Mouse (Mus musculus): ENCODE results near the gene Chd5. TPM values are rescaled to one million over a fixed set of nuclear protein-coding genes. Genes with fewer than 3 reads are reported as not detected.

The Chd5 gene
- polyA plus RNA-seq, 1 experiment from 2014 or later = 26.0 TPM

DNA sequence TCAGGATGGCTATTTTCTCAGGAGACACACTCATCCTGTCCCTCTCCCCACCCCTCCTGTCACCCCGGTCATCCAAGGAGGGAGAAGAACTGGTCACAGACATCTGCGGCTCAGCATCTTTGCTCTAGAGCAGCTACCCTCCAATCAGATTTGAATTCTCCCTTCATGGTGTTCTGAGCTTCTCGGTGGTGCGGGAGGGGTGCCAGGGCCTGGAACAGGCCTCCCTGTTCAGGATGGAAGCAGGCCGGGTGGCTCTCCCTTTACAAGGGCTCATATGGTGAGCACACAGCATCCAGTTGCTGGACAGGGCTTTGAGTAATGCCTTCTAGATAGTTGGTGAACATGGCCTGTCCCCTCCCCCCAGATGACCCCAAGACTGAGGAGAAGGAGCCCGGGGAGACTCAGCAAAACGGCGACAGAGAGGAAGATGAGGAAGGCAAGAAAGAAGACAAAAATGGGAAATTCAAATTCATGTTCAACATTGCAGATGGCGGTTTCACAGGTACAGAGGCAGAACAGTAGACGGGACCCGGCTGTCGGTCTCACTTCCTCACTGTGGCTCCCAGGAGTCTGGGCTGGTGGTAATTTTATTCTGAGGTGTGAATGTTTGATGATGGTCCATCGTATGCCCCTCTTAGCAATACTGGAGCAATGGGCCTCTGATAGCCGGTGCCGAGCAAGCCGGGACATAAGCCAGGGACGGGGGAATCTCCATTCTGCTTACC, 44.2 kb downstream of the Chd5 start:
- Histone ChIP-seq H3K27me3 (no peaks in the 10 kb centered on the region), H3K4me2 (no peak overlapping the region), H3K27ac (replicated peaks) (no peak overlapping the region), H3K36me3 (peaks cover 73% of the 10 kb centered on the region), H3K9ac (no peak overlapping the region; the same call in 1 of the 2 replicates), H3K4me1 (replicated peaks) (no peaks in the 10 kb centered on the region), H3K9me3 (no peaks in the 10 kb centered on the region), H3K4me3 (no peak overlapping the region)
- 92% methylated on average over 17 of the region's 17 CpGs for WGBS
- ATAC-seq (ENCODE audit: low read depth) = no peak

DNA sequence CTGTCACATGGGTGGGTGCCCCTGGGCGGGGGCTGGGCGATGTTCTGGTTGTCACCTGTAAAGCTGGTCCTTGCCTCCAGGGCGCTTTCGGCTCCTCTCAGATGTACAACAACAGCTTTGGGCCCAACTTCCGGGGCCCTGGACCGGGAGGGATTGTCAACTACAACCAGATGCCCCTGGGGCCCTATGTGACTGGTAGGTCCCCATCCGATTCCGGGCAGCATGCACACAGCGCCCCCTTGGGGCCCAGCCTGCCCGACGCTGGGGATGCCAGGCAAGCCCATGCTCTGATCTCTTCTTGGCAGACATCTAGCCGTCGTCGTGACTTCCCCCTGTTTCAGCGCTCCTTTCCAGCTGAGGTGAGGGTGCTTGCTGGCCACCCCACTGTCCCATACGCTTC, 47.2 kb downstream of the Chd5 start:
- no peak for ATAC-seq (ENCODE audit: low read depth)
- Histone ChIP-seq H3K9ac (no peak overlapping the region), H3K9me3 (no peaks in the 10 kb centered on the region), H3K4me3 (no peak overlapping the region), H3K27me3 (no peaks in the 10 kb centered on the region), H3K36me3 (peaks cover 53% of the 10 kb centered on the region), H3K27ac (replicated peaks) (no peak overlapping the region), H3K4me2 (no peak overlapping the region), H3K4me1 (replicated peaks) (no peaks in the 10 kb centered on the region)
- 67% methylated on average over 16 of the region's 16 CpGs for WGBS

DNA sequence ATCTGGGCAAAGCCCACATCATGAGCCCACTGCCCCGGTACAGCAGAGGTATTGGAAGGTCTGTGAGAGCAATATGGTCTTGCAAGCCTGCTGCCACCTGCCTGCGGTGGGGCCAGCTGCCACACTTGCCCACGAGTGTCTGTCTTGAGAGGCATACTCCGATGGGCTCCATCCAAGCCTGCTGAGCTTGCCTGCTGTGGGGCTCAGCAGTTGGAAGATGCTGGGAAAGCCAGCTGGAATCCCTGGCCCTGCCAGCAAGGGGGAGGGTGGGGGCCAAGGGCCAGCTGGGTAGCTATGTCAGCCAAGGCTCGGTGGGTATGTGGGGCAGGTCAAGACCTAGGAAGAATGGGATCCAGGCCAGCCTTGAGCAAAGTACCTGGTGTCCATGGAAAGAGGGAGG, 53.7 kb downstream of the Chd5 start:
- peaks cover 10% of the 10 kb centered on the region for H3K36me3 ChIP-seq
- no peaks in the 10 kb centered on the region for H3K9me3 ChIP-seq
- ATAC-seq (ENCODE audit: low read depth) = no peak
- H3K27ac ChIP-seq (replicated peaks) = no peak overlapping the region
- H3K4me1 ChIP-seq (replicated peaks) = no peaks in the 10 kb centered on the region
- H3K4me3 ChIP-seq = no peak overlapping the region
- no peak overlapping the region for H3K9ac ChIP-seq
- 74% methylated on average over 5 of the region's 5 CpGs for WGBS
- no peaks in the 10 kb centered on the region for H3K27me3 ChIP-seq
- no peak overlapping the region for H3K4me2 ChIP-seq

DNA sequence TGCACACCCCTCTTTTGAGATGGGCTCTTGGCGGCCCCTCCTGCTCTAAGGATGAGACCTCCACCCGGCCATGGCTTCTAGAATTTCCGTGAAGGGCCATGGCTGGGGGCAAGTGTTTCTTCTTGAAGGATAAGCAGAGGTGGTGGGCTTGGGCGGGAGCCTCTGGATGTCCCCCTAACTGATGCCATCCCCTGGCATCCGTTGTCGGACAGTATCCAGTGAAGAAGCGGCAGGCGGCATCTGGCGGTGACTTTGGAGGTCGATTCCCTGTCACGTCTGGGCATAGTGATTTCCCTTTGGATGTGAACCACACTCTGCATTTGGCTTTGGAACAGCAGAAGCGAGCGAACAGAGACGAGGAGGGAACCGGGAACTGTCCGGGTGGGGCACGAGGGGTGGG, 54.2 kb downstream of the Chd5 start:
- no peaks in the 10 kb centered on the region for H3K9me3 ChIP-seq
- ATAC-seq (ENCODE audit: low read depth) = no peak
- H3K4me3 ChIP-seq = no peak overlapping the region
- no peak overlapping the region for H3K4me2 ChIP-seq
- H3K9ac ChIP-seq = no peak overlapping the region
- no peaks in the 10 kb centered on the region for H3K4me1 ChIP-seq (replicated peaks)
- 88% methylated on average over 17 of the region's 17 CpGs for WGBS
- no peak overlapping the region for H3K27ac ChIP-seq (replicated peaks)
- no peaks in the 10 kb centered on the region for H3K27me3 ChIP-seq
- H3K36me3 ChIP-seq = peaks cover 5% of the 10 kb centered on the region; the same call in 1 of the 2 replicates

DNA sequence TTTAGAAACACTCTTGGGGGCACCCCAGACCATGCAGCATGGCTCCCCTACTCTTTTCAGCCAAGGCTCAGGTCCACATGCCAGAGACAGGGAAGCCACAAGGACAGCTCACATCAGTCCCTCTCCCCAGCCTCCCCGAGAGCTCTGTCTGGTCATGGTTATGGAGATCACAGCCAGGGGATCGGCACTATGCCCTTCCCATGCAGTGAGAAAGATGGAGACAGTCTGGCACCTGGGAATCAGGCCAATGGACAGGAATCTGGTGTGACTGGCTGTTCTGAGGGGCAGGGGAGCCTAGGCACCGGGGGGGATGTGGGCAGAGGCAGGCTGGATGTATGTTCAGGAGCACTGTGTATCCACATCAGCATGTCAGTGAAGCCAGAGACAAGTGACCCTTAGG, 60.5 kb downstream of the Chd5 start:
- Histone ChIP-seq H3K36me3 (no peaks in the 10 kb centered on the region), H3K4me2 (no peak overlapping the region), H3K4me1 (replicated peaks) (peaks cover 14% of the 10 kb centered on the region), H3K27me3 (no peaks in the 10 kb centered on the region), H3K9ac (no peak overlapping the region), H3K27ac (replicated peaks) (no peak overlapping the region), H3K9me3 (no peaks in the 10 kb centered on the region), H3K4me3 (no peak overlapping the region)
- 74% methylated on average over 3 of the region's 3 CpGs for WGBS
- no peak for ATAC-seq (ENCODE audit: low read depth)

DNA sequence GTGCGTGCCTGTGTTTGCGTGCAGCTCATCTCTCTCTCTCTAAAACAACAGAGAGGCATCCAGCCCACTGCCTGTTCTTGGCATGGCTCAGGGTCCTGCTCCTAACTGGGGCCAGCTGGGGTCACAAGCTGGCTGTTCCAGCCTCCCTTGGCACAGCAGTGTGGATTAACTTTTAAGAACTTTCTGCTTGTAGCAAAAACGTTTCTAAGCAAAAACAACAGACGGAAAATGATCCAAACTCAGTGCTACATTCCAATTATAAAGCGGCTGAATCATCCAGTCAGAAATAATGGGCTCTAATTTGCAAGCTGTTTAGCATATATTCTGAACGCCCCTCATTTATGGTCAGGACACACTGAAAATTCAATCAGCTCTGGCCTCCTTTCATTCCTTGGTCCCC, 66.7 kb downstream of the Chd5 start:
- 62% methylated on average over 6 of the region's 6 CpGs for WGBS
- ATAC-seq (ENCODE audit: low read depth) = no peak

DNA sequence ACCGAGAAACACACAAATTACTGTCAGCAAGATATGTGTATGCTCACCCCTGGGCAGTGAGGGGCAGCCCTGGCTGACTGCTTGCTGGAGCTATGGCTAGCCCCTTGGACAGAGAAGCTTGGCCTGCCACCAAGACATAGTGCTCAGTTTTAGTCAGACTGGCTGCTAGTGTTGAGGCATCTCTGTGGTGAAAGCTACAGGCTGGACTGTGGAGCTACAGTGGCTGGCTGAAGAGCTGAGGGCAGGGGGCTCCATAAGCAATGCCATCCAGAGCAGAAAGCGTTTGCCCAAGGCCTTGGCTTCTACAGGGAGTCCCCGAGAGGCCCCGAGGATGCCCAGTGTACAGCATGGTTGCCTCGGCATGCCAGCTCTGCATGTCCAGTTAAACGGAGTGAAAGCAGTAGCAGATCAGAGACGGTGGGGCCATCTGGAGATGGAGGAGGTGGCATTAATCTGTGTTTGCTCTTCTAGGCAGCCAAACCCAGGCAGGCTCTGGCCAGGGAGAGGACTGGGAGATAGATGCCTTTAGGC, 67.3 kb downstream of the Chd5 start:
- Histone ChIP-seq H3K4me3 (no peak overlapping the region), H3K9me3 (no peaks in the 10 kb centered on the region), H3K4me2 (no peak overlapping the region), H3K4me1 (replicated peaks) (peaks cover 29% of the 10 kb centered on the region), H3K27ac (replicated peaks) (peak overlapping the region; percentile 73), H3K36me3 (no peaks in the 10 kb centered on the region), H3K27me3 (no peaks in the 10 kb centered on the region), H3K9ac (peak overlapping the region; percentile 49; the same call in 1 of the 2 replicates)
- no peak for ATAC-seq (ENCODE audit: low read depth)
- WGBS = 72% methylated on average over 7 of the region's 7 CpGs

More for the DNA sequence above, 66.7 kb downstream of the Chd5 start:
- H3K4me1 ChIP-seq (replicated peaks) = peaks cover 32% of the 10 kb centered on the region
- no peak overlapping the region for H3K4me2 ChIP-seq
- no peaks in the 10 kb centered on the region for H3K27me3 ChIP-seq
- H3K36me3 ChIP-seq = no peaks in the 10 kb centered on the region
- H3K4me3 ChIP-seq = no peak overlapping the region
- peak overlapping the region; percentile 74 for H3K27ac ChIP-seq (replicated peaks)
- no peaks in the 10 kb centered on the region for H3K9me3 ChIP-seq
- H3K9ac ChIP-seq = peak overlapping the region; percentile 49; the same call in 1 of the 2 replicates

DNA sequence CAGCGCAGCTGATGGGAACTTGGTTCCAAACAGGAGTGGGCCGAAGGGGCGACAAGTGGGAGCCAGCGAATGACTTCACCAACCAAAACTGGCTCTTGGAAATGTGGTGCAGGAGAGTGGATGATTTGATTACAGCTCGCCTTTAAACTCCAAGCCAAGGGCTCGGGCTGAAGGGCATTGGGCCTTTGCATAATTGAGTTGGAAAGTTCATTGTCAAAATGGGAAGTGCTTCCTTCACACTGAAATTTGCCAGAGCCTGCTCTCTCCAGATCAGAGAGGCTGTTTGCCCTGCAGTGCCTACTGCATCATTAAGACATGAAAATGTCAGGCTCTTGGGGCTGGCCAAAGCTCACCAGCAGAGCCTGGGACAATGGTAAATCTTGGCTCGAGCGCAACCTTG, 68.1 kb downstream of the Chd5 start:
- 85% methylated on average over 8 of the region's 8 CpGs for WGBS
- no peak overlapping the region for H3K9ac ChIP-seq
- peaks cover 29% of the 10 kb centered on the region for H3K4me1 ChIP-seq (replicated peaks)
- H3K36me3 ChIP-seq = no peaks in the 10 kb centered on the region
- no peak overlapping the region for H3K4me3 ChIP-seq
- H3K9me3 ChIP-seq = no peaks in the 10 kb centered on the region
- H3K4me2 ChIP-seq = no peak overlapping the region
- H3K27me3 ChIP-seq = no peaks in the 10 kb centered on the region
- H3K27ac ChIP-seq (replicated peaks) = peak overlapping the region; percentile 73; the same call in 1 of the 2 replicates
- no peak for ATAC-seq (ENCODE audit: low read depth)

DNA sequence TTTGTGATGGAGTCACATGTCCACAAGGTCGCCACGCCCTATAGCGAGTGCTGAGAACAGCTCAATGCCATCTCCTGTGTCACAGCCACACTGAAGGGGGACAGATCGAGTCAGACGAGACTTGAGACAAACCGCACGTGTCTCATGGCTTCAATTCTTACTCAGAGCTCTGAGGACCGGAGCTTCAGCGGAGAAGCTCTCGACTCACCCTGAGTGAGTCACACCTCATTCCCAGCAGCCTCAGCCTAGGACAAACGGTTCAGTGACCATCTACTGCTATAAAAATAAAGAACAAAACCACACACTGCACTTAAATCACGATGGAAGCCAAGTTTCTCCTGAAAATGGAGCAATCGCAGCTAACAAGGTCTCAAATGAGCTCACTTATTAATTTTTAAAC, 72.5 kb downstream of the Chd5 start:
- Histone ChIP-seq H3K4me3 (no peak overlapping the region), H3K27me3 (no peaks in the 10 kb centered on the region), H3K9me3 (no peaks in the 10 kb centered on the region), H3K27ac (replicated peaks) (0 out of 2 replicates have a peak overlapping the region, but pooled peaks have one; percentile 5), H3K36me3 (no peaks in the 10 kb centered on the region), H3K9ac (no peak overlapping the region), H3K4me1 (replicated peaks) (peaks cover 18% of the 10 kb centered on the region), H3K4me2 (no peak overlapping the region)
- no peak for ATAC-seq (ENCODE audit: low read depth)
- WGBS = 73% methylated on average over 13 of the region's 13 CpGs

DNA sequence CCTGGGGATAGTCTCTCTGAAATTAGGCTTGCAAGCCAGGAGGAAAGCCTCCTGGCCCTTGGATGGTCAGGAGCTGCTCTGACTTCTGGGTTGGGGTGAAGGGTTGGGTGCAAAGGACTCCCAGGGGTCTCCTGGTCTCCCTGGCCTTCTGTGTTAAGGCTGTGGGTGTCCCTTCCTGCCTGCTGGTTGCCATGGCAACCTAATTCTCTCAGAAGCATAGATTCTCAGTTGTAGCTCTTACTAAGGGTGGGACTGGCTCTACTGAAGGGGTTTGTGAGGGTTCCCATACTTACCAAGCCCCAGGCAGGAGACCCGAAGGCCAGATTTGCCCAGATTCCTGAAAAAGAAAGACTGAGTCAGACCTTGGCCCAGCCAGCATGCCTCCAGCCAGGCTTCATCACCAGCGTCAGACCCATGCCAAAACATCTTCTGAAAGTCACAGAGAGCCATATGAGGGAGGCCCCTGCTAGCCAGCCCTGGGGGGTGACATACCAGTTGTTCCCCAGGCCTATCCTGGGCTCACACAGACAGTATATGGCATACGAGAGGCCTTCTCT, 74.2 kb downstream of the Chd5 start:
- Histone ChIP-seq H3K9me3 (no peaks in the 10 kb centered on the region), H3K27me3 (no peaks in the 10 kb centered on the region), H3K4me3 (no peak overlapping the region), H3K27ac (replicated peaks) (no peak overlapping the region), H3K4me1 (replicated peaks) (peaks cover 14% of the 10 kb centered on the region), H3K36me3 (no peaks in the 10 kb centered on the region), H3K9ac (peak overlapping the region; percentile 22; the same call in 1 of the 2 replicates), H3K4me2 (no peak overlapping the region)
- no peak for ATAC-seq (ENCODE audit: low read depth)
- WGBS = 89% methylated on average over 3 of the region's 3 CpGs

DNA sequence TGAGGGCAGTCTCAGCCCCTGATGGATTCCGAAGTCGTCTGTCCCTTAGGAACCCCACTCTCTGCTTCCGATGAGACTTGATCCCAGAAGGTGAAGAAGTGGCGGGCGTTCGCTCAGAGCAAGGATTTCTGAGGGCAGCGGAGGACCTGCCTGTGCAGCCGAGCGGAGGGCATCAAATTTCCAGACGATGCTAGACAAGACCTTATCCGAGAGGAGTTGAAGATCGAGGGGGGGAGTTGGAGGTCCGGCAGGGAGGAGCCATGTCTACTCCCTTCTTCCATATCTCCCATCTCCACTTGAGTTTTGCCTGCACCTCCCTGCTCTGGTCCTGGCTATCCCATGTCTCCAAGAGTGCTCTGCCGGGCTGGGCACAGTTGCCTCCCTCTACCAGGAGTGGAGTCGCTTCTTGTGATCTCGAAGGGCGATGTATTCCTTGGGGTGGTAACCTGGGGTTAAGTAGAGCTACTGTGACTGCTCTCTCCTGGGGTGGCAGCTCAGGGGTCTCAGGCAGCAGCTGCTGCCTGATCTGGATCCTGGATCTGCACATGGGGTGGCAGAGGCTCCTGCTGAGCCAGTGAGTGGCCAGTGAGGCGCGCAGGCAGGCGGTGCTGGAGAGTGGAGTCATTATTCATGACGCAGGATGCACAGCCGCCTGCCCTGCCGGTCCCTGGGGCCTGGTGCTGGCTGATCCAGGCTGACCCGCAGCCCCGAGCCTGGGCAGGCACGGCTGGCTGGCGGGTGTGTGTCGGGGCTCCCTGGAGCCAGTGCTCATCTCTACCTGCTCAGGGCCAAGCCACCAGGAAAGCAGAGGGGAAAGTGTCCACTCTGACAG, 80.0 kb downstream of the Chd5 start:
- no peak overlapping the region; the same call in 1 of the 2 replicates for H3K27ac ChIP-seq (replicated peaks)
- H3K4me1 ChIP-seq (replicated peaks) = peaks cover 13% of the 10 kb centered on the region
- WGBS = 45% methylated on average over 28 of the region's 28 CpGs

DNA sequence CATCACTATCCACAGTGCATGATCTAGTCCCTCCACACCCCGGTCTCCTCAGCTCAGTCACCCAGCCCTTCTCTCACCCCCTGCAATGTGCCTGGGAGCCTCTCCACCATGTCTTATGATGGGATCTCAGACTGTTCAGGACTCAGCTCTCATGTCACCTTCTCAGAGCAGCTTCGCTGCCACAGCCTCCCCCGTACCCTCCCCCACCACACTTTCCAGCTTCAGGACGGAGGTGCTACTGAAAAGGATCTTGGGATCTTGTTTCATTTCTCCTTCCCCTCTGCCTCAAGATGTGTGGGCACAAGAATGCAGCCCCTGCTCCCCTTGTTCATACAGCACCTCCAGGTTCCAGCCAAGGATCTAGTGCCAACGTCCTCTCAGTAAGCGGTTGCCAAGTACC, 85.1 kb downstream of the Chd5 start:
- H3K4me1 ChIP-seq (replicated peaks) = peaks cover 14% of the 10 kb centered on the region
- no peak overlapping the region for H3K27ac ChIP-seq (replicated peaks)
- 91% methylated on average over 6 of the region's 6 CpGs for WGBS
- ATAC-seq (ENCODE audit: low read depth) = no peak
- H3K4me2 ChIP-seq = no peak overlapping the region
- no peaks in the 10 kb centered on the region for H3K9me3 ChIP-seq
- no peak overlapping the region for H3K4me3 ChIP-seq
- H3K27me3 ChIP-seq = no peaks in the 10 kb centered on the region
- H3K36me3 ChIP-seq = no peaks in the 10 kb centered on the region
- H3K9ac ChIP-seq = no peak overlapping the region

More for the DNA sequence above, 80.0 kb downstream of the Chd5 start:
- Histone ChIP-seq H3K9me3 (no peaks in the 10 kb centered on the region), H3K4me2 (no peak overlapping the region), H3K9ac (no peak overlapping the region), H3K4me3 (no peak overlapping the region), H3K36me3 (no peaks in the 10 kb centered on the region), H3K27me3 (no peaks in the 10 kb centered on the region)
- ATAC-seq (ENCODE audit: low read depth) = 0 out of 2 replicates have a peak, but pooled peaks have one; percentile 23

Measured in neural tube, embryonic 13.5 days (tissue).